Mouse (Mus musculus) embryonic facial prominence, embryonic 10.5 days (tissue): ENCODE results near the gene Bbs4. TPM values are rescaled to one million over a fixed set of nuclear protein-coding genes. Genes with fewer than 3 reads are reported as not detected.
"Not testable (repeated sequence)": the region's sequence is repeated elsewhere in the genome, so short reads cannot be mapped to it uniquely, and the experiment has no call there.

ENCODE experiments used
- DNase-seq: peaks from one replicate; pipeline ENCODE4 v3.0.0-alpha.2; 2017; ENCODE audit warnings: low spot score
- H3K27ac ChIP-seq: fragments of 300-500 bp; sonication (generic); replicated peaks from 2 replicates; pipeline ENCODE4 v1.5.1; 2016; ENCODE audit warnings: mild to moderate bottlenecking
- H3K27me3 ChIP-seq: fragments of 300-500 bp; sonication (generic); replicated peaks from 2 replicates; pipeline ENCODE4 v1.6.1; 2016; ENCODE audit warnings: low read depth, mild to moderate bottlenecking; ENCODE audit not compliant: poor library complexity, severe bottlenecking
- H3K36me3 ChIP-seq: fragments of 300-500 bp; sonication (generic); replicated peaks from 2 replicates; pipeline ENCODE4 v1.6.1; 2016; ENCODE audit warnings: mild to moderate bottlenecking, moderate library complexity
- H3K4me1 ChIP-seq: fragments of 300-500 bp; sonication (generic); 2 replicates; pipeline ENCODE4 v1.6.1; 2016
- H3K4me3 ChIP-seq: fragments of 300-500 bp; sonication (generic); 2 replicates; pipeline ENCODE4 v1.5.1; 2016; ENCODE audit warnings: mild to moderate bottlenecking, moderate library complexity
- H3K9me3 ChIP-seq: fragments of 300-500 bp; sonication (generic); 2 replicates; pipeline ENCODE4 v1.6.1; 2016; ENCODE audit warnings: mild to moderate bottlenecking
- WGBS: fragments of 180-500 bp; shearing (Covaris S2); methylation state at CpG from one replicate; pipeline ENCODE4 v1.1.7; 2016; 5-methylcytosine and 5-hydroxymethylcytosine counted together
- polyA plus RNA-seq: library from polyadenylated mRNA; unstranded; fragments of >200 nt; fragmentation: Nextera tagmentation; extraction: Ambion mirVana; gene quantifications from 2 replicates; pipeline ENCODE4 v1.2.1, GENCODE M21; 2016

Bbs4 gene
- polyA plus RNA-seq: 18.0 and 19.3 TPM in 2 replicates

DNA sequence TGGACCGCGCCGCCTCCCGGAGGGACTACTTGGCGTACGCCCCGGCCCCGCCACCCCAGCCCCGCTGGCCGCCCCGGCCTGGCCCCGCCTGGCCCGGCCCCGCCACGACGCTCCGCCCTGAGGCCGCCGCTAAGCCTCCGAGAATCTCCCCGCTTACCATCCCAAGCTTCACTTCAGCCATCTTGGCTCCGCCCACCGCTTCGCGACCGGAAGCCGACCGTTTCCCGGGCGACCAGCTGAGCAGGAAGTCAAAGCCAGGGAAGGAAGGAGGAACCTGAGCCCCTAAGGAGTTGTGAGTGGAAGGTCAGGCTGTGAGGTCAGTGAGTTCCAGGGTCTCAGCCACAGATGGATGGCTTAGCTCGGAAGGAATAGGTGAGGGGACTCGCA is at the start of gene Bbs4:
Gene Bbs4, minus strand, starts transcription at position 256 of the 387 bp plus-strand sequence.
- peak within 1 kb of the TSS; percentile 73 for H3K4me3 ChIP-seq
- H3K27me3 ChIP-seq: no peaks in the 10 kb centered on the region
- peak within 1 kb of the TSS; percentile 89 for H3K27ac ChIP-seq
- H3K36me3 ChIP-seq: no peaks in the 10 kb centered on the region
- H3K9me3 ChIP-seq: no peaks in the 10 kb centered on the region
- H3K4me1 ChIP-seq: peaks cover 19% of the 10 kb centered on the region
- under 1% methylated on average over 32 of the region's 32 CpGs for WGBS
- peak; percentile 94 for DNase-seq

DNA sequence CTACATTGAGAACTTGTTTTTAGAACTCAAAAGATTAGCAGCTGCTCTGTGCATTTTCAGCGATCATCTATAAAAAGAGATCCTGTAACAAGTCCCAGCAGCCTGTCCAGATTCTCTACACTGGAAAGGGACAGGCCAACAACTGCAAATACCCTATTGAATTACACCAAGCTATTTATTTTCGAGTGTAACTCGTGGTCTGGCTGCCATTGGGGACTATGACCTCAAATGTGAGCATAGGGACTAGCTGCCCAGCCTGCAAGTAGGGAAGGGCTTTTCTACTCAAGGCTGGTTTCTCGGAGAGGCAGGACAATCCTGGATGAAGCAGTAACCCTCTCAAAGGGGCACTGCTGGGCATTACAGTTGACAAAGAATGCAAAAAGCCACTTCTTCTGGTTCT is 35.8 kb upstream of the Bbs4 start:
- WGBS: 86% methylated on average over 4 of the region's 4 CpGs
- no peak overlapping the region for H3K4me3 ChIP-seq
- H3K4me1 ChIP-seq: no peaks in the 10 kb centered on the region
- no peaks in the 10 kb centered on the region for H3K27me3 ChIP-seq
- no peak for DNase-seq
- H3K9me3 ChIP-seq: no peaks in the 10 kb centered on the region
- no peak overlapping the region for H3K27ac ChIP-seq
- H3K36me3 ChIP-seq: peaks cover 47% of the 10 kb centered on the region

DNA sequence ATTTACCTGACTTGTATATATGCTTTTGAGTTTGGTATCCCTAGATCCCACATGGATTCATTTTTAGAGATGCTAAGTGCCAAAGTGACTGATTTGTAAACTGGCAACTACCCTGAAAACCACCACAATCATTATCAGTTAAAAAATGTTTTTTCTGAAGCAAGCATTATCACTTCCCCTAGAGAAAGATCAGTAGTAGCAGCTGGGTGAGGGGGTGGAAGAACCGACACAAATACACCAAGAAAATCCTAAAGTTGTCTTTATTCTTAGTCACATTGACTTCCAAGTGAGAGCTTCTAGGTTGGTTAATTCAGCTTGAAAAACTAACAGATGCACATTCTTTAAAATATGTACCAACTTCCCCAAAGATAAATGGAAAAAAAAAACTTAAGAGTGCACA is 35.0 kb upstream of the Bbs4 start:
- H3K9me3 ChIP-seq: no peaks in the 10 kb centered on the region
- 80% methylated on average over 1 of the region's 1 CpGs for WGBS
- H3K4me3 ChIP-seq: no peak overlapping the region
- no peaks in the 10 kb centered on the region for H3K27me3 ChIP-seq
- no peaks in the 10 kb centered on the region for H3K4me1 ChIP-seq
- no peak overlapping the region for H3K27ac ChIP-seq
- H3K36me3 ChIP-seq: peaks cover 39% of the 10 kb centered on the region
- DNase-seq: no peak

DNA sequence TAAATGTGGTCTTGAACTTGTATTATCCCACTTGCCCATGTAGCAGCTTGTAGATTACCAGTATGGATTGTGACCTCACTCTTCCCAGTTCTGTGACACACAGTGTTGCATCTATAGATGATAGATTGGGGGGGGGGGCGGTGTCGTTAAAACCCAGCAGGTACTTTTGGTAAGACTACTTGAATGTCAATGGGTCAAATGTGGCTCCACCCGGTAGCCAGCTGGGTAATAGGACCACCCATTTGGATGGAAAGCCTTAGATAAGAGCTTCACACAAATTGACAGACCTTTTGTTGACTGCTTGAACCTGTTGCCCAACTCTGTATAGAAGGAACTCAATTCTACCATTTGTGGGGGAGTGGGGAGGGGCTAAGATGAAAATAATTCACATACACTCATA is 34.2 kb upstream of the Bbs4 start:
- 62% methylated on average over 3 of the region's 3 CpGs for WGBS
- no peaks in the 10 kb centered on the region for H3K4me1 ChIP-seq
- peaks cover 30% of the 10 kb centered on the region for H3K36me3 ChIP-seq
- no peak for DNase-seq
- no peak overlapping the region for H3K27ac ChIP-seq
- no peaks in the 10 kb centered on the region for H3K9me3 ChIP-seq
- H3K4me3 ChIP-seq: no peak overlapping the region
- H3K27me3 ChIP-seq: no peaks in the 10 kb centered on the region

DNA sequence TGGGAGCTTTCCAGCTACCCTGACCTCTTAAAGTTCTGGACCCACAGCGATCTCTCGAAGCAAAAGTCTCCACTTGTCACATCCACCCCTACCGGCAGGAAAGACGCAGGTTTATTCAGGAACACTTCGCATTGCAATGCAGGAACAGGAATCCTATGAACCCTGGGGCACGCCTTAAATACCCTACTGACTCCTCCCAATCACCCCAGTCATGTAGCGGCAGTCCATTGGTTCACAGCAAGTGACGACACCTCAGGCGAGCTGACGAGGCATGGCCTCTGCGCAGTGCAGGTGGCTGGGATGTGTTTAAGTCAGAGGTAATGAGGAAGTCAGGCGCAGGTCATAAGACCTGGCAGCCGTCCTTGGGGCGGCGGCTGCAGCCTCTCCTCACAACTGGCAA is 22.3 kb upstream of the Bbs4 start:
- WGBS: 92% methylated on average over 15 of the region's 15 CpGs
- DNase-seq: no peak
- no peak overlapping the region for H3K27ac ChIP-seq
- H3K36me3 ChIP-seq: no peaks in the 10 kb centered on the region
- no peak overlapping the region for H3K4me3 ChIP-seq
- H3K27me3 ChIP-seq: no peaks in the 10 kb centered on the region
- no peaks in the 10 kb centered on the region for H3K4me1 ChIP-seq
- peaks cover 15% of the 10 kb centered on the region; the same call in 1 of the 2 replicates for H3K9me3 ChIP-seq

DNA sequence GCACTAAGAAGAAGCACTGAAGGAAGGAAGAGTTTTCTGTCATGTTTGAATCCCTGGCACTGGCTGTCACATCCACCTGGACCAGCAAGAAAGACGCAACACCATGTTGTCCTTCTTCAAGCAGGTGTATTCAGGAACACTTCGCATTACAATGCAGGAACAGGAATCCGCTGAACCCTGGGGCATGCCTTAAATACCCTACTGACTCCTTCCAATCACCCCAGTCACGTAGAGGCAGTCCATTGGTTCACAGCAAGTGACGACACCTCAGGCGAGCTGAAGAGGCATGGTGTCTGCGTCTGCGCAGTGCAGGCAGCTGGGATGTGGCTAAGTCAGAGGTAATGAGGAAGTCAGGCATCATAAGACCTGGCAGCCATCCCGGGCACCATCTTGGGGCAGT is 16.3 kb upstream of the Bbs4 start:
- no peaks in the 10 kb centered on the region for H3K36me3 ChIP-seq
- H3K27ac ChIP-seq: no peak overlapping the region
- no peaks in the 10 kb centered on the region for H3K27me3 ChIP-seq
- no peak for DNase-seq
- no peak overlapping the region for H3K4me3 ChIP-seq
- H3K9me3 ChIP-seq: peaks cover 15% of the 10 kb centered on the region; the same call in 1 of the 2 replicates
- WGBS: 91% methylated on average over 9 of the region's 9 CpGs
- no peaks in the 10 kb centered on the region for H3K4me1 ChIP-seq

DNA sequence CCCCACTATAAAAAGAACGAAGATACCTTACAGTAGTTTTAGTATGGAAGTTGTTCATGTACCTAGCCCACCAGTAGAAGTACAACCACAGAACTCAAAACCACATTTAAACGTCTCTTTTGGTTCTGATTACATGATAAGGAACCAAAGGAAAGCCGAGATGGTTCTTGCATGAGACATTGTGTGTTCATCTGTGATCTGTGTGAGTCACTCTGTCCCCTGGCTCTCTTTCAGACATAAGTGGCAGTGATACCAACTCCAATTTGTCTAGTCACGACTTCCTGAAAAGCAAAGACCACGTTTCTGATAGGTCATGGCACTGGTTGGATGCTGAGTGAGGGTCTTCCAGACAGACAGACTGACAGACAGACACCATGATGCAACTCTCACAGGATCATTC is 15.9 kb upstream of the Bbs4 start:
- no peaks in the 10 kb centered on the region for H3K27me3 ChIP-seq
- H3K4me3 ChIP-seq: no peak overlapping the region
- no peak overlapping the region for H3K27ac ChIP-seq
- peaks cover 15% of the 10 kb centered on the region; the same call in 1 of the 2 replicates for H3K9me3 ChIP-seq
- H3K4me1 ChIP-seq: no peaks in the 10 kb centered on the region
- WGBS: 82% methylated on average over 5 of the region's 5 CpGs
- DNase-seq: no peak
- H3K36me3 ChIP-seq: no peaks in the 10 kb centered on the region

DNA sequence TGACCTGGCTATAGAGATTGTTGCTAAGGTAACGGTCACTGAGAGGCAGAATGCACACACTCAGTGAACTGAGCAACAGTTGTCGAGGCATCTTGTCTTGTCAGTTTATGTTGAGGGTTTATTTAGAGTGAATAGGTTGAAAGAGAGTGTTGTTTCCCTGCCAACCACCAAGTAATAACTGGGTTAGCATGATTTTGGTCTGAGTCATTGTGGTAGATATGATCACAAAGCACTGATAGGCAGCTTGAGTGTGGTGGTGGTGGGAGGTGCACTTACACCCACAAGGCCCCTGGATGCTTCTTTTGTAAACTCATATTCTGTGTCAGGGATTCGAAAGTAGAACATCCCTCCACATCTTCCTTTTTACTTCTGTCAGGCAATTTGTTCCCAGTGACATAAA is 7.2 kb upstream of the Bbs4 start:
- H3K27me3 ChIP-seq, H3K4me1 ChIP-seq, H3K9me3 ChIP-seq, H3K27ac ChIP-seq, H3K4me3 ChIP-seq, H3K36me3 ChIP-seq, DNase-seq: not testable (repeated sequence)
- 66% methylated on average over 3 of the region's 3 CpGs for whole genome bisulfite sequencing

DNA sequence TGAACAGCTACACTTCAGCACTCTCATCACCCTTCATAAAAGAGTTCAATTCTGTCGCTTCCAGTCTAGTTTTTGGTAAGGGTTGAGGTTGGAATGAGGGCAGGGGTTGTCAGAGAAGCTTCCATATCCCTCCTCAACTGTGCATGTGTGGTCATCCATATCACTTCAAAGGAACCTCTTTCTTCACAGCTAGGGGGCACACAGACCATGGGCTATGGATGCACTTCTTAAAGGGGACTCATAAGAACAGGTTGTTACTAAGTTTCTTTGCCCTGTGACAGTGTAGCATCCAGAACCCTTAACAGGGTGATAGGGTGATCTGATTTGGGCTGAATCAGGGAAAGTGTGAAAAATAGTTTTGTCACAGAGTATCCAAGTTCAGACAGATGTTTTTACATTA is 4.7 kb upstream of the Bbs4 start:
- H3K4me3 ChIP-seq, H3K4me1 ChIP-seq, H3K36me3 ChIP-seq, H3K27me3 ChIP-seq, DNase-seq, H3K9me3 ChIP-seq, H3K27ac ChIP-seq: not testable (repeated sequence)
- WGBS: 56% methylated on average over 1 of the region's 1 CpGs

DNA sequence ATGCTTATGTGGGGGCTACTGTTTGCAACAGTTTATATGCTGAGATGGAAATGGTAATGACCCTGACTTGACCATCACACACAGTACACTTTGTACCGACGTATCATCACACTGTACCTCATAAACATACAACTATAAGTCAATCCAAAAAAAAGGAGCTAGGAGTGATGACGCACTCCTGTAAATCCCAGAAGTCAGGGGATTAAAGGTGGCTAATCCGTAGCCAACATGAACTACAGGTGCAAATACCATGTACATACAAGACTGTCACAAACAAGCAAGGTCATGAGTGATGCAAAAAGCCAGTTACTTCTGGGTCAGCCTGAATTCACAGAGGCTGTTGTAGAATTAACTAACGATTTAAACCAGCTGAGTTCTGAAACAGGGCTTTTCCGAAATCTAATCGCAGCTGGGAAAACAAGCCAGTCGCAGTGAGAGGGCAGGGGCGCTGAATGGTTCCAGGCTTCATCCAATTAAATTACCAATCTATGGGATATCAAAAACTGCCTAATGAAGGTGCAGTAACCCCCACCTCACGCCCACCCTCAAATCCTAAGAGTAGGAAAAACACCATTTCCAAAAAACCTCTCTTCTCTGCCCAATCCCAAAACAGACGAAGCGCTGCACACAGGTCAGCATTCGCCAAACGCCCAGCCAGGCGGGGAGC is 589 bp downstream of the Bbs4 start:
- Histone ChIP-seq H3K9me3 (no peaks in the 10 kb centered on the region), H3K36me3 (no peaks in the 10 kb centered on the region), H3K27me3 (no peaks in the 10 kb centered on the region), H3K4me1 (peaks cover 19% of the 10 kb centered on the region), H3K4me3 (peak overlapping the region; percentile 73), H3K27ac (peak overlapping the region; percentile 89)
- DNase-seq: no peak
- WGBS: 10% methylated on average over 15 of the region's 15 CpGs

DNA sequence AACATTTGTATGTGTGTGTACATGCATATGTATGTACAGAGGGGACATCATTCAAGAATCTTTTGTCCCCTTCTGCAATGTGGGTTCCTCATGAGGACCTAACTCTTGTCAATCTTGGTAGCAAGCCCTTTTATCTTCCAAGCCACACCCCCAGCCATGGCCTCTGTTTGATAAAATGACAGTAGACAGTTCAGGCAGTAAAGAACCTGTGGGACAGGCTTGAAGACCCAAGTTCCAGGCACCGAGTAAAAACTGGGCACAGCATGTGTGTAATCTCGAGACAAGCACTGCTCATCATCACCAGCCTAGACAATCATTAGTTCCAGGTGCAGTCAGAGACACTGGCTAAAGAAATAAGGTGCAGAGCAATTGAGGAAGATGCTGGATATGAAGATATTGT is 7.1 kb downstream of the Bbs4 start:
- WGBS: 80% methylated on average over 2 of the region's 2 CpGs
- no peak for DNase-seq
- no peaks in the 10 kb centered on the region for H3K27me3 ChIP-seq
- H3K4me3 ChIP-seq: no peak overlapping the region
- no peaks in the 10 kb centered on the region for H3K4me1 ChIP-seq
- H3K36me3 ChIP-seq: peaks cover 27% of the 10 kb centered on the region
- no peaks in the 10 kb centered on the region for H3K9me3 ChIP-seq
- H3K27ac ChIP-seq: no peak overlapping the region

DNA sequence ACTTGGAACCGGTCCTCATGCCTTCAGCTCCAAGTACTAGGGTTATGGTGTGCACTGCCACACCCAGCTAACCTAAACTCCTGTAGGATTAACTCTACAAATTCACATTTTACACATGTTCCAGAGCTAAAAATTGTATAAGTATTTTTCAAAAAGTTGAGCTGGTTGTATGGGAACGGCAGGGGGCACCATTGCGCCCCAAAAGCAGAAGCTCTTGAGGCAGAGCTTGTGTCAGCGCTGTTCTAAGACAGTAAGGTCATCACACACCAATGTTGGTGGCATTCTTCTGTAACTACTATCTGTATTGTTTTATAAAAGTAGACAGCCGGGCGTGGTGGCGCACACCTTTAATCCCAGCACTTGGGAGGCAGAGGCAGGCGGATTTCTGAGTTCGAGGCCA is 13.3 kb downstream of the Bbs4 start:
- 86% methylated on average over 9 of the region's 9 CpGs for WGBS
- Histone ChIP-seq H3K9me3 (no peaks in the 10 kb centered on the region), H3K27me3 (no peaks in the 10 kb centered on the region), H3K4me3 (no peak overlapping the region), H3K27ac (no peak overlapping the region), H3K36me3 (peaks cover 63% of the 10 kb centered on the region), H3K4me1 (no peaks in the 10 kb centered on the region)
- DNase-seq: peak; percentile 16

DNA sequence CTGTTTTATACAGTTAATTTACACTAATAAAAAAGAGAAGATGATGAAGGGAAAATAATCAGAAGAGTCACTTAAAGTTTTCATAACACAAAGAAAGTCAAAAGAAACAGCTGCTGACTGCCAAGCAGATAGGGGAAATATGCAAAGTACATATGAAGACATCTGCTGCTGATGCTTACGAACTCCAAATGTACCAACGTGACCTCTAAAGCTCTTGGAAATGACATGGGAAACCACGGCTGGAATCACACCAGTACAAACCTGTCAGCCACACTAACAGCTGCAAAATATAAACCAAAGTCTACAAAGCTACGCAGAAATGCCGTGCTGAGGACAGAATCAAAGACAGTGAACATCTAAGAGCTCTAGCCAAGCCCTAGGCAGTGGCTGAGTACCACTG is 14.2 kb downstream of the Bbs4 start:
- Histone ChIP-seq H3K4me1 (no peaks in the 10 kb centered on the region), H3K4me3 (no peak overlapping the region), H3K27me3 (no peaks in the 10 kb centered on the region), H3K27ac (no peak overlapping the region), H3K9me3 (no peaks in the 10 kb centered on the region), H3K36me3 (peaks cover 63% of the 10 kb centered on the region)
- no peak for DNase-seq
- WGBS: 90% methylated on average over 5 of the region's 5 CpGs
